Mouse (Mus musculus) midbrain, embryonic 14.5 days (tissue): ENCODE results near the gene Sult2b1. TPM values are rescaled to one million over a fixed set of nuclear protein-coding genes. Genes with fewer than 3 reads are reported as not detected.

Experiments used
- ATAC-seq: fragments of 200-750 bp; cut with Nextera tagmentation; 2 replicates; pipeline ENCODE4 v1.8.0; 2017; ENCODE audit warnings: moderate number of reproducible peaks, moderate library complexity; ENCODE audit not compliant: low FRiP score, low TSS enrichment
- DNase-seq: peaks from one replicate; pipeline ENCODE4 v3.0.0-alpha.2; 2015
- H3K27ac ChIP-seq: fragments of 300-500 bp; sonication (generic); replicated peaks from 2 replicates; pipeline ENCODE4 v1.5.1; 2014; ENCODE audit warnings: mild to moderate bottlenecking, low read depth, low read length, moderate library complexity
- H3K27me3 ChIP-seq: fragments of 300-500 bp; sonication (generic); 2 replicates; pipeline ENCODE4 v1.6.1; 2014; ENCODE audit warnings: low read length, control low read depth, mixed read lengths; ENCODE audit not compliant: control insufficient read depth, insufficient read depth
- H3K36me3 ChIP-seq: fragments of 300-500 bp; sonication (generic); 2 replicates; pipeline ENCODE4 v1.6.1; 2014; ENCODE audit warnings: low read length, control low read depth; ENCODE audit not compliant: control insufficient read depth, insufficient read depth
- H3K4me1 ChIP-seq: fragments of 300-500 bp; sonication (generic); 2 replicates; pipeline ENCODE4 v1.6.1; 2014; ENCODE audit warnings: mild to moderate bottlenecking, antibody characterized with exemption, low read length, control low read depth; ENCODE audit not compliant: control insufficient read depth, insufficient read depth
- H3K4me2 ChIP-seq: fragments of 300-500 bp; sonication (generic); 2 replicates; pipeline ENCODE4 v1.6.1; 2014; ENCODE audit warnings: mild to moderate bottlenecking, low read length, moderate library complexity
- H3K4me3 ChIP-seq: fragments of 300-500 bp; sonication (generic); replicated peaks from 2 replicates; pipeline ENCODE4 v1.5.1; 2014; ENCODE audit warnings: low read depth, low read length
- H3K9ac ChIP-seq: fragments of 300-500 bp; sonication (generic); replicated peaks from 2 replicates; pipeline ENCODE4 v1.6.1; 2014; ENCODE audit warnings: mild to moderate bottlenecking, low read length, moderate library complexity
- H3K9me3 ChIP-seq: fragments of 300-500 bp; sonication (generic); 2 replicates; pipeline ENCODE4 v1.6.1; 2016; ENCODE audit warnings: low read length, control low read depth, mixed read lengths; ENCODE audit not compliant: control insufficient read depth
- WGBS: fragments of 180-500 bp; shearing (Covaris S2); extraction: QIAGEN DNeasy Blood & Tissue Kit; methylation state at CpG from one replicate; pipeline ENCODE4 v1.1.7; 2014; 5-methylcytosine and 5-hydroxymethylcytosine counted together
- polyA plus RNA-seq: library from polyadenylated mRNA; unstranded; fragments of >200 nt; fragmentation: Nextera tagmentation; extraction: Ambion mirVana; gene quantifications from 2 replicates; pipeline ENCODE4 v1.2.1, GENCODE M21; 2014

Gene Sult2b1
- polyA plus RNA-seq = 5.2 and 8.5 TPM in 2 replicates

- 11% methylated on average over 20 of the region's 20 CpGs for WGBS
- Histone ChIP-seq H3K9me3 (no peaks in the 10 kb centered on the region), H3K4me2 (peak within 1 kb of the TSS; percentile 90), H3K9ac (peak within 1 kb of the TSS; percentile 88), H3K27me3 (no peaks in the 10 kb centered on the region), H3K36me3 (peaks cover 28% of the 10 kb centered on the region), H3K4me1 (peaks cover 20% of the 10 kb centered on the region), H3K4me3 (peak within 1 kb of the TSS; percentile 83), H3K27ac (peak within 1 kb of the TSS; percentile 99)
- peak; percentile 78 for ATAC-seq
- peak; percentile 99 for DNase-seq
These were observed at the start of gene Sult2b1 for GRCm38 (mm10) chr7:45784524-45785372. TSS of gene Sult2b1 (minus strand) at chr7:45784669.

GRCm38 (mm10) chr7:45833924-45834323, 49.5 kb upstream of the Sult2b1 start:
- peak overlapping the region; percentile 23; the same call in 1 of the 2 replicates for H3K9ac ChIP-seq

GRCm38 (mm10) chr7:45833148-45833790, 48.8 kb upstream of the Sult2b1 start:
- 1% methylated on average over 79 of the region's 86 CpGs for WGBS
- peak; percentile 33 for DNase-seq
- H3K9ac ChIP-seq = peak overlapping the region; percentile 23; the same call in 1 of the 2 replicates

More at GRCm38 (mm10) chr7:45833924-45834323, 49.5 kb upstream of the Sult2b1 start:
- DNase-seq (no peak), ATAC-seq (no peak)
- H3K4me3 ChIP-seq = peak overlapping the region; percentile 27
- H3K36me3 ChIP-seq = 0 out of 2 replicates have a peak, but pooled peaks cover 1% of the 10 kb centered on the region
- H3K4me2 ChIP-seq = peak overlapping the region; percentile 42
- WGBS = 3% methylated on average over 26 of the region's 31 CpGs
- H3K9me3 ChIP-seq = no peaks in the 10 kb centered on the region
- H3K27me3 ChIP-seq = peaks cover 46% of the 10 kb centered on the region
- H3K4me1 ChIP-seq = peaks cover 11% of the 10 kb centered on the region
- H3K27ac ChIP-seq = no peak overlapping the region

GRCm38 (mm10) chr7:45832428-45832827, 48.0 kb upstream of the Sult2b1 start:
- DNase-seq (no peak), ATAC-seq (no peak)
- WGBS = 10% methylated on average over 29 of the region's 30 CpGs
- peaks cover 16% of the 10 kb centered on the region for H3K36me3 ChIP-seq
- H3K9ac ChIP-seq = 0 out of 2 replicates have a peak overlapping the region, but pooled peaks have one; percentile 23
- H3K4me2 ChIP-seq = peak overlapping the region; percentile 42
- H3K4me3 ChIP-seq = peak overlapping the region; percentile 27; the same call in 1 of the 2 replicates
- peaks cover 46% of the 10 kb centered on the region for H3K27me3 ChIP-seq
- H3K27ac ChIP-seq = no peak overlapping the region
- no peaks in the 10 kb centered on the region for H3K9me3 ChIP-seq
- H3K4me1 ChIP-seq = peaks cover 11% of the 10 kb centered on the region

More at GRCm38 (mm10) chr7:45833148-45833790, 48.8 kb upstream of the Sult2b1 start:
- peaks cover 8% of the 10 kb centered on the region; the same call in 1 of the 2 replicates for H3K36me3 ChIP-seq
- ATAC-seq = no peak
- peak overlapping the region; percentile 42 for H3K4me2 ChIP-seq
- H3K27me3 ChIP-seq = peaks cover 46% of the 10 kb centered on the region
- peak overlapping the region; percentile 27 for H3K4me3 ChIP-seq
- H3K27ac ChIP-seq = no peak overlapping the region
- no peaks in the 10 kb centered on the region for H3K9me3 ChIP-seq
- H3K4me1 ChIP-seq = peaks cover 11% of the 10 kb centered on the region

GRCm38 (mm10) chr7:45831128-45831525, 46.7 kb upstream of the Sult2b1 start:
- DNase-seq (no peak), ATAC-seq (peak; percentile 41)
- H3K4me1 ChIP-seq = peaks cover 11% of the 10 kb centered on the region
- peak overlapping the region; percentile 71 for H3K27ac ChIP-seq
- WGBS = 14% methylated on average over 5 of the region's 5 CpGs
- peak overlapping the region; percentile 59 for H3K4me3 ChIP-seq
- peak overlapping the region; percentile 76 for H3K4me2 ChIP-seq
- H3K9ac ChIP-seq = no peak overlapping the region
- H3K9me3 ChIP-seq = no peaks in the 10 kb centered on the region
- peaks cover 46% of the 10 kb centered on the region for H3K27me3 ChIP-seq
- H3K36me3 ChIP-seq = peaks cover 29% of the 10 kb centered on the region

- Histone ChIP-seq H3K4me2 (peak within 1 kb of the TSS; percentile 76), H3K27me3 (peaks cover 40% of the 10 kb centered on the region), H3K9me3 (no peaks in the 10 kb centered on the region), H3K27ac (peak within 1 kb of the TSS; percentile 71), H3K4me3 (peak within 1 kb of the TSS; percentile 59), H3K36me3 (peaks cover 35% of the 10 kb centered on the region), H3K9ac (peak within 1 kb of the TSS; percentile 51), H3K4me1 (peaks cover 11% of the 10 kb centered on the region)
- DNase-seq (peak; percentile 96), ATAC-seq (peak; percentile 89)
- WGBS = under 1% methylated on average over 35 of the region's 35 CpGs
These were observed 46.1 kb upstream of the Sult2b1 start, which contains the start of gene Grwd1 for GRCm38 (mm10) chr7:45830427-45831127. TSS of gene Grwd1 (minus strand) at chr7:45830944.

- DNase-seq = no peak
- H3K27ac ChIP-seq = no peak overlapping the region
- WGBS = 91% methylated on average over 7 of the region's 7 CpGs
- peaks cover 11% of the 10 kb centered on the region for H3K4me1 ChIP-seq
- H3K27me3 ChIP-seq = peaks cover under 1% of the 10 kb centered on the region; the same call in 1 of the 2 replicates
- peaks cover 58% of the 10 kb centered on the region for H3K36me3 ChIP-seq
- no peak for ATAC-seq
- no peak overlapping the region for H3K4me3 ChIP-seq
- no peak overlapping the region for H3K9ac ChIP-seq
- H3K9me3 ChIP-seq = no peaks in the 10 kb centered on the region
- no peak overlapping the region for H3K4me2 ChIP-seq
These were observed 42.2 kb upstream of the Sult2b1 start for GRCm38 (mm10) chr7:45826631-45827030.

- H3K9me3 ChIP-seq = no peaks in the 10 kb centered on the region
- H3K36me3 ChIP-seq = peaks cover 58% of the 10 kb centered on the region
- H3K27ac ChIP-seq = no peak within 1 kb of the TSS
- H3K4me2 ChIP-seq = no peak within 1 kb of the TSS
- H3K9ac ChIP-seq = no peak within 1 kb of the TSS
- 74% methylated on average over 7 of the region's 7 CpGs for WGBS
- no peak for ATAC-seq
- H3K4me1 ChIP-seq = no peaks in the 10 kb centered on the region
- 0 out of 2 replicates have a peak, but pooled peaks cover 7% of the 10 kb centered on the region for H3K27me3 ChIP-seq
- DNase-seq = no peak
- no peak within 1 kb of the TSS for H3K4me3 ChIP-seq
These were observed 40.1 kb upstream of the Sult2b1 start, which contains the start of gene Kcnj14 for GRCm38 (mm10) chr7:45824598-45824997. TSS of gene Kcnj14 (minus strand) at chr7:45824782.
